7 mouse cellular contexts compared by ENCODE assay signal in genomic region chr6:72438226-72438625, GRCm38 (mm10). TPM values are rescaled to one million over a fixed set of nuclear protein-coding genes. Genes with fewer than 3 reads are reported as not detected.
A peak's percentile ranks its signal among the peaks of the same experiment; 100 is the strongest.
DNase-seq lines count a peak whose midpoint lies in the region; ATAC-seq and TF ChIP-seq lines count a peak whose summit lies in the region.

No protein-coding gene starts in this region.

- H3K4me2 ChIP-seq in lung, embryonic 16.5 days (ENCODE audit: low read depth, low read length): peak overlapping the region; percentile 90
- peak overlapping the region; percentile 83 for H3K4me2 ChIP-seq in embryonic facial prominence, embryonic 13.5 days
- peak overlapping the region; percentile 82 for H3K4me2 ChIP-seq in limb, embryonic 14.5 days (replicated peaks; ENCODE audit: low read depth, low read length, severe bottlenecking)
- peak overlapping the region; percentile 93 for H3K4me2 ChIP-seq in stomach, embryonic 16.5 days (ENCODE audit: low read depth, low read length)

- no peaks in the 10 kb centered on the region for H3K27me3 ChIP-seq in lung, embryonic 16.5 days (ENCODE audit: control insufficient read depth, insufficient read depth, low read depth, low read length)
- no peaks in the 10 kb centered on the region for H3K27me3 ChIP-seq in embryonic facial prominence, embryonic 13.5 days
- H3K27me3 ChIP-seq in limb, embryonic 14.5 days (ENCODE audit: control insufficient read depth, insufficient read depth, low read length): no peaks in the 10 kb centered on the region
- H3K27me3 ChIP-seq in stomach, embryonic 16.5 days (ENCODE audit: control insufficient read depth, insufficient read depth, low read length): no peaks in the 10 kb centered on the region

- H3K4me3 ChIP-seq in lung, embryonic 16.5 days (ENCODE audit: low read length): peak overlapping the region; percentile 95
- peak overlapping the region; percentile 88 for H3K4me3 ChIP-seq in embryonic facial prominence, embryonic 13.5 days
- peak overlapping the region; percentile 100 for H3K4me3 ChIP-seq in limb, embryonic 14.5 days (replicated peaks; ENCODE audit: low read length)
- H3K4me3 ChIP-seq in stomach, embryonic 16.5 days (replicated peaks; ENCODE audit: low read length): peak overlapping the region; percentile 99

- no peaks in the 10 kb centered on the region for H3K9me3 ChIP-seq in lung, embryonic 16.5 days (ENCODE audit: control insufficient read depth, low read length)
- H3K9me3 ChIP-seq in embryonic facial prominence, embryonic 13.5 days: no peaks in the 10 kb centered on the region
- no peaks in the 10 kb centered on the region for H3K9me3 ChIP-seq in limb, embryonic 14.5 days (ENCODE audit: control insufficient read depth, low read length)
- H3K9me3 ChIP-seq in stomach, embryonic 16.5 days (replicated peaks; ENCODE audit: control insufficient read depth, low read length): no peaks in the 10 kb centered on the region

- peaks cover 20% of the 10 kb centered on the region for H3K4me1 ChIP-seq in lung, embryonic 16.5 days (replicated peaks; ENCODE audit: control insufficient read depth, insufficient read depth, low read length)
- peaks cover 28% of the 10 kb centered on the region for H3K4me1 ChIP-seq in embryonic facial prominence, embryonic 13.5 days
- peaks cover 23% of the 10 kb centered on the region for H3K4me1 ChIP-seq in limb, embryonic 14.5 days (ENCODE audit: control insufficient read depth, insufficient read depth, low read length)
- H3K4me1 ChIP-seq in stomach, embryonic 16.5 days (ENCODE audit: control insufficient read depth, insufficient read depth, low read length): peaks cover 12% of the 10 kb centered on the region

- H3K36me3 ChIP-seq in lung, embryonic 16.5 days (ENCODE audit: control insufficient read depth, insufficient read depth, low read length): peaks cover 37% of the 10 kb centered on the region
- H3K36me3 ChIP-seq in embryonic facial prominence, embryonic 13.5 days: peaks cover 37% of the 10 kb centered on the region
- peaks cover 48% of the 10 kb centered on the region for H3K36me3 ChIP-seq in limb, embryonic 14.5 days (ENCODE audit: control insufficient read depth, insufficient read depth, low read length)
- H3K36me3 ChIP-seq in stomach, embryonic 16.5 days (ENCODE audit: control insufficient read depth, insufficient read depth, low read length): peaks cover 18% of the 10 kb centered on the region

- no peak for TF ChIP-seq POLR2A in limb, embryonic 14.5 days (IDR thresholded peaks at IDR 0.05; ENCODE audit: borderline replicate concordance, extremely low read depth, insufficient read depth, insufficient read length)

- 2% methylated on average over 5 of the region's 5 CpGs for WGBS in lung, embryonic 16.5 days
- WGBS in embryonic facial prominence, embryonic 13.5 days: 2% methylated on average over 5 of the region's 5 CpGs
- WGBS in limb, embryonic 14.5 days: 2% methylated on average over 5 of the region's 5 CpGs
- WGBS in stomach, embryonic 16.5 days: 2% methylated on average over 5 of the region's 5 CpGs

- no peak for ATAC-seq in lung, embryonic 16.5 days (ENCODE audit: low read depth)
- no peak for ATAC-seq in embryonic facial prominence, embryonic 13.5 days (ENCODE audit: insufficient number of reproducible peaks, insufficient read depth, low FRiP score, low TSS enrichment, low read depth)
- ATAC-seq in limb, embryonic 14.5 days (ENCODE audit: low FRiP score, low read depth): no peak
- no peak for ATAC-seq in stomach, embryonic 16.5 days (ENCODE audit: insufficient read depth, low FRiP score)

- H3K27ac ChIP-seq in lung, embryonic 16.5 days (ENCODE audit: low read length): peak overlapping the region; percentile 98; the same call in 1 of the 2 replicates
- H3K27ac ChIP-seq in embryonic facial prominence, embryonic 13.5 days: peak overlapping the region; percentile 99
- H3K27ac ChIP-seq in limb, embryonic 14.5 days (replicated peaks; ENCODE audit: low read depth, low read length): no peak overlapping the region
- peak overlapping the region; percentile 100 for H3K27ac ChIP-seq in stomach, embryonic 16.5 days (ENCODE audit: low read length)

- H3K9ac ChIP-seq in lung, embryonic 16.5 days (ENCODE audit: low read length): peak overlapping the region; percentile 100
- peak overlapping the region; percentile 100 for H3K9ac ChIP-seq in embryonic facial prominence, embryonic 13.5 days
- peak overlapping the region; percentile 100 for H3K9ac ChIP-seq in limb, embryonic 14.5 days (ENCODE audit: low read depth, low read length, severe bottlenecking)
- peak overlapping the region; percentile 100 for H3K9ac ChIP-seq in stomach, embryonic 16.5 days (ENCODE audit: low read length)

- no peak for DNase-seq in lung, postnatal 10 days
- DNase-seq in limb, embryonic 14.5 days (ENCODE audit: low spot score): no peak
- no peak for DNase-seq in left cerebral cortex, adult 9 months (ENCODE audit: low spot score in 2 of 2)
- DNase-seq in urinary bladder, postnatal 14 days (ENCODE audit: low spot score): no peak

RNA-seq across cellular contexts. Expression of gene Mat2a, which starts 1.1 kb away (rescaled TPM):
- 336 and 340 TPM in 2 replicates for polyA plus RNA-seq in lung, embryonic 16.5 days (2015; fragmentation: Nextera tagmentation; extraction: Ambion mirVana)
- polyA plus RNA-seq in embryonic facial prominence, embryonic 13.5 days (2015; fragmentation: Nextera tagmentation; extraction: Ambion mirVana): 361 and 377 TPM in 2 replicates
- polyA plus RNA-seq in limb, embryonic 14.5 days (2012; rRNA removed): 252 and 285 TPM in 2 replicates
- polyA plus RNA-seq in limb, embryonic 14.5 days (2014; fragmentation: Nextera tagmentation; extraction: Ambion mirVana): 352 and 392 TPM in 2 replicates
- polyA plus RNA-seq in stomach, embryonic 16.5 days (2015; fragmentation: Nextera tagmentation; extraction: Ambion mirVana): 298 and 309 TPM in 2 replicates

RNA-seq across cellular contexts. Expression of gene Ggcx, which starts 24.1 kb away (rescaled TPM):
- 38.7 and 42.6 TPM in 2 replicates for polyA plus RNA-seq in lung, embryonic 16.5 days (2015; fragmentation: Nextera tagmentation; extraction: Ambion mirVana)
- 39.1 and 41.5 TPM in 2 replicates for polyA plus RNA-seq in embryonic facial prominence, embryonic 13.5 days (2015; fragmentation: Nextera tagmentation; extraction: Ambion mirVana)
- 44.9 and 59.8 TPM in 2 replicates for polyA plus RNA-seq in limb, embryonic 14.5 days (2012; rRNA removed)
- 15.3 and 18.4 TPM in 2 replicates for polyA plus RNA-seq in limb, embryonic 14.5 days (2014; fragmentation: Nextera tagmentation; extraction: Ambion mirVana)
- polyA plus RNA-seq in stomach, embryonic 16.5 days (2015; fragmentation: Nextera tagmentation; extraction: Ambion mirVana): 34.7 and 35.3 TPM in 2 replicates

RNA-seq across cellular contexts. Expression of gene Vamp8, which starts 47.7 kb away (rescaled TPM):
- polyA plus RNA-seq in lung, embryonic 16.5 days (2015; fragmentation: Nextera tagmentation; extraction: Ambion mirVana): 217 and 246 TPM in 2 replicates
- polyA plus RNA-seq in embryonic facial prominence, embryonic 13.5 days (2015; fragmentation: Nextera tagmentation; extraction: Ambion mirVana): 130 and 135 TPM in 2 replicates
- polyA plus RNA-seq in limb, embryonic 14.5 days (2012; rRNA removed): 110 and 125 TPM in 2 replicates
- 163 and 173 TPM in 2 replicates for polyA plus RNA-seq in limb, embryonic 14.5 days (2014; fragmentation: Nextera tagmentation; extraction: Ambion mirVana)
- 244 and 269 TPM in 2 replicates for polyA plus RNA-seq in stomach, embryonic 16.5 days (2015; fragmentation: Nextera tagmentation; extraction: Ambion mirVana)

RNA-seq across cellular contexts. Expression of gene Vamp5, which starts 58.0 kb away (rescaled TPM):
- polyA plus RNA-seq in lung, embryonic 16.5 days (2015; fragmentation: Nextera tagmentation; extraction: Ambion mirVana): 43.0 and 46.3 TPM in 2 replicates
- polyA plus RNA-seq in embryonic facial prominence, embryonic 13.5 days (2015; fragmentation: Nextera tagmentation; extraction: Ambion mirVana): 19.7 and 20.6 TPM in 2 replicates
- polyA plus RNA-seq in limb, embryonic 14.5 days (2012; rRNA removed): 14.5 and 16.6 TPM in 2 replicates
- 20.8 and 24.5 TPM in 2 replicates for polyA plus RNA-seq in limb, embryonic 14.5 days (2014; fragmentation: Nextera tagmentation; extraction: Ambion mirVana)
- 25.2 and 30.4 TPM in 2 replicates for polyA plus RNA-seq in stomach, embryonic 16.5 days (2015; fragmentation: Nextera tagmentation; extraction: Ambion mirVana)
